Mouse (Mus musculus): Measurements from ENCODE around the gene Rnf187. TPM values are rescaled to one million over a fixed set of nuclear protein-coding genes. Genes with fewer than 3 reads are reported as not detected.
A peak's percentile ranks its signal among the peaks of the same experiment; 100 is the strongest.

The Rnf187 gene
- total RNA-seq, 2 experiments from 2014 or later, result 445 to 469 TPM

GRCm38 (mm10) chr11:58913776-58914175 lies 24.9 kb downstream of the Rnf187 start:
- intact Hi-C loops (cut with DNase I), result no loop called here
- no peak for TF ChIP-seq CTCF (IDR thresholded peaks at IDR 0.05)
- H3K27ac ChIP-seq, result no peak overlapping the region
- H3K4me3 ChIP-seq, result no peak overlapping the region
- no peak for DNase-seq (ENCODE audit: extremely low spot score in 1 of 2, low spot score in 2 of 2)

GRCm38 (mm10) chr11:58904838-58905237 lies 33.9 kb downstream of the Rnf187 start:
- no peak for DNase-seq (ENCODE audit: extremely low spot score in 1 of 2, low spot score in 2 of 2)
- Histone ChIP-seq H3K4me3 (no peak overlapping the region), H3K27ac (no peak overlapping the region)
- intact Hi-C loops (cut with DNase I), result no loop called here
- TF ChIP-seq CTCF (IDR thresholded peaks at IDR 0.05), result no peak

GRCm38 (mm10) chr11:58904410-58904718 lies 34.4 kb downstream of the Rnf187 start:
- no peak for TF ChIP-seq CTCF (IDR thresholded peaks at IDR 0.05)
- Histone ChIP-seq H3K4me3 (peak overlapping the region; percentile 96), H3K27ac (peak overlapping the region; percentile 81)
- intact Hi-C loops (cut with DNase I), result no loop called here
- DNase-seq (ENCODE audit: extremely low spot score in 1 of 2, low spot score in 2 of 2), result no peak

GRCm38 (mm10) chr11:58903511-58904409 lies 35.0 kb downstream of the Rnf187 start, which contains the start of gene Zfp39:
Gene Zfp39, minus strand, starts transcription at chr11:58904225.
- peak; percentile 95 to 98 for DNase-seq (ENCODE audit: extremely low spot score in 1 of 2, low spot score in 2 of 2)
- H3K4me3 ChIP-seq, result peak within 1 kb of the TSS; percentile 96
- TF ChIP-seq CTCF (IDR thresholded peaks at IDR 0.05), result no peak
- intact Hi-C loops (cut with DNase I), result no loop called here
- H3K27ac ChIP-seq, result peak within 1 kb of the TSS; percentile 93

GRCm38 (mm10) chr11:58901080-58901479 lies 37.6 kb downstream of the Rnf187 start:
- TF ChIP-seq CTCF (IDR thresholded peaks at IDR 0.05), result no peak
- Histone ChIP-seq H3K27ac (no peak overlapping the region), H3K4me3 (no peak overlapping the region)
- DNase-seq (ENCODE audit: extremely low spot score in 1 of 2, low spot score in 2 of 2), result no peak
- intact Hi-C loops (cut with DNase I), result no loop called here

GRCm38 (mm10) chr11:58897485-58897884 lies 41.2 kb downstream of the Rnf187 start:
- Histone ChIP-seq H3K27ac (no peak overlapping the region), H3K4me3 (no peak overlapping the region)
- intact Hi-C loops (cut with DNase I), result no loop called here
- no peak for TF ChIP-seq CTCF (IDR thresholded peaks at IDR 0.05)
- no peak for DNase-seq (ENCODE audit: extremely low spot score in 1 of 2, low spot score in 2 of 2)

GRCm38 (mm10) chr11:58894456-58894855 lies 44.3 kb downstream of the Rnf187 start:
- no peak for TF ChIP-seq CTCF (IDR thresholded peaks at IDR 0.05)
- H3K27ac ChIP-seq, result no peak overlapping the region
- DNase-seq (ENCODE audit: extremely low spot score in 1 of 2, low spot score in 2 of 2), result no peak
- intact Hi-C loops (cut with DNase I), result no loop called here
- H3K4me3 ChIP-seq, result no peak overlapping the region

- TF ChIP-seq CTCF (IDR thresholded peaks at IDR 0.05), result no peak
- DNase-seq (ENCODE audit: extremely low spot score in 1 of 2, low spot score in 2 of 2), result no peak
- no peak overlapping the region for H3K4me3 ChIP-seq
- no peak overlapping the region for H3K27ac ChIP-seq
- intact Hi-C loops (cut with DNase I), result no loop called here
Observed at GRCm38 (mm10) chr11:58890511-58890910, 48.2 kb downstream of the Rnf187 start.

- Histone ChIP-seq H3K27ac (no peak overlapping the region), H3K4me3 (no peak overlapping the region)
- intact Hi-C loops (cut with DNase I), result no loop called here
- no peak for DNase-seq (ENCODE audit: extremely low spot score in 1 of 2, low spot score in 2 of 2)
- no peak for TF ChIP-seq CTCF (IDR thresholded peaks at IDR 0.05)
Observed at GRCm38 (mm10) chr11:58883756-58884155, 55.0 kb downstream of the Rnf187 start.

Small RNAs within 50 kb of the gene (microRNA-seq; reads per million reads assigned to microRNA genes)
- gene Gm44313, result 0 reads per million in 2 experiments

Other genes with a start within 250 kb of the Rnf187 start
- gene Olfr319, start 239.8 kb downstream of the Rnf187 start, total RNA-seq (2021), result not detected
- gene Olfr318, start 214.9 kb downstream of the Rnf187 start, total RNA-seq (2021), result not detected
- gene Olfr317, start 199.7 kb downstream of the Rnf187 start, total RNA-seq (2021), result under 1 TPM in 1 of 2 experiments, not detected in 1; 0.23 TPM
- gene Olfr316, start 186.2 kb downstream of the Rnf187 start, total RNA-seq (2021), result 1 to 10 TPM; 1.2 to 1.4 TPM
- not detected for gene Olfr315, start 165.7 kb downstream of the Rnf187 start, total RNA-seq (2021)
- not detected for gene Olfr314, start 156.0 kb downstream of the Rnf187 start, total RNA-seq (2021)
- 1 to 10 TPM; 1.4 to 3.5 TPM for gene Fam183b, start 137.0 kb downstream of the Rnf187 start, total RNA-seq (2021)
- gene Olfr313, start 123.9 kb downstream of the Rnf187 start, total RNA-seq (2021), result not detected
- under 1 TPM in 1 of 2 experiments, not detected in 1; 0.09 TPM for gene Olfr312, start 109.7 kb downstream of the Rnf187 start, total RNA-seq (2021)
- under 1 TPM in 1 of 2 experiments, not detected in 1; 0.26 TPM for gene Olfr311, start 99.7 kb downstream of the Rnf187 start, total RNA-seq (2021)
- gene Gm12258, start 91.8 kb downstream of the Rnf187 start, total RNA-seq (2021), result 10 to 100 TPM; 17.3 to 20.2 TPM
- 10 to 100 TPM; 10.9 to 11.5 TPM for gene 2810021J22Rik, start 71.7 kb downstream of the Rnf187 start, total RNA-seq (2021)
- 1 to 10 TPM; 8.2 to 9.0 TPM for gene Zfp39, start 34.7 kb downstream of the Rnf187 start, total RNA-seq (2021)
- not detected for gene Btnl10, start 21.0 kb downstream of the Rnf187 start, total RNA-seq (2021)
- gene Hist3h2ba, start 10.0 kb upstream of the Rnf187 start, total RNA-seq (2021), result 10 to 100 TPM; 88.5 to 98.9 TPM
- gene Hist3h2a, start 15.8 kb upstream of the Rnf187 start, total RNA-seq (2021), result 10 to 100 TPM; 55.5 to 59.1 TPM
- 1 to 10 TPM; 4.8 to 4.9 TPM for gene Trim17, start 15.8 kb upstream of the Rnf187 start, total RNA-seq (2021)
- gene Trim11, start 39.2 kb upstream of the Rnf187 start, total RNA-seq (2021), result 10 to 100 TPM; 25.6 to 26.1 TPM
- gene Obscn, start 197.5 kb upstream of the Rnf187 start, total RNA-seq (2021), result 1 to 10 TPM; 1.5 to 1.9 TPM
- gene Iba57, start 224.8 kb upstream of the Rnf187 start, total RNA-seq (2021), result 1 to 10 TPM; 7.4 to 7.8 TPM
- gene Gjc2, start 244.3 kb upstream of the Rnf187 start, total RNA-seq (2021), result 1 to 10 TPM; 7.4 to 8.0 TPM

Data from left cerebral cortex, adult 2 months (tissue).